ENCODE assay signal across 21 mouse cellular contexts in the genomic region with DNA sequence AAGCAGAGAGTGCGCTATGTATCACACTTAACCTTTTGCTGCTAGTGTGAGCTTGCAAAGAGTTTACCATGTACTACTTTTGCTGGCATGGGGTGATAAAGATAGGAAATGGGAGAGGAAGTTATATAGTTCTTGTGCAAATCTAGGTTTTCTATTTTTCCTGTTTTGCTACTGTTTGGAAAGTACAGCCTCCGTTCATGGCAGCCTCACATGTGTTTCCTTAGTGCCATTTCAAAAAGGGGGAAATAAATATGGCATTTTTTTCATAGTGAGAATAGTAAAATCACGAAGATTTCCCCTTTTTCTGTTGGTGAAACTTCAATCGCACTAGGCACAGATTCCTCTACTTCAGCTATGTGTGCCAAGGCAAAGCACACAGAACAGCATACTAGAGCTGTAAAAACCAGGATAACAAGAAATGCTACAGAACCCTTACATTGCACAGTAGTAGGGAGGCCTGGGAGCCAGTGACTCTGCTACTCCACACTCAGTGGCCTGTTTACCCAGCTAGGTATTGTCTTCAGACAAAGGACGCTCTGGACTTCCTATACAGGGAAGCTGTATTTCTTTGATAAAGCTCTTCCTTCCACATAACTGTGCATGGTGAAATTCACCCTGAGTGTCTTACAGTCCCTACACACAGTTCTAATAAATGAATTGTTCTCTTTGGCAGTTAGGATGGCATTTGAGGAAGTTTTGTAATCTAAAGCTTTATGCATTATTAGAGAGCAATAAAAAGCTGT.
DNase-seq lines count a peak whose midpoint lies in the region; ATAC-seq and TF ChIP-seq lines count a peak whose summit lies in the region.
"Had no signal": no experiment of that assay in that cellular context is flagged by ENCODE, and none has a peak within 500 bp of the region (broad histone marks: within the 10 kb centered on the region; RNA-seq: fewer than 3 reads in every experiment).

No protein-coding gene starts in this region.

- H3K9ac ChIP-seq in intestine, embryonic 16.5 days (ENCODE audit: low read depth, low read length), result no peak overlapping the region
- no peak overlapping the region for H3K9ac ChIP-seq in intestine, embryonic 15.5 days
- H3K9ac ChIP-seq in lung, postnatal 0 days (replicated peaks; ENCODE audit: low read depth), result no peak overlapping the region
- H3K9ac ChIP-seq: embryonic facial prominence, embryonic 12.5 days; forebrain, embryonic 15.5 days; midbrain, embryonic 15.5 days; neural tube, embryonic 15.5 days had no signal

- no peak for TF ChIP-seq EP300 in lung, postnatal 0 days (IDR thresholded peaks at IDR 0.05)

- peak; percentile 77 for DNase-seq in heart, adult 11 months
- DNase-seq in heart, postnatal 25 days (ENCODE audit: low spot score), result no peak
- DNase-seq in lung, postnatal 0 days (ENCODE audit: low spot score), result peak; percentile 26
- no peak for DNase-seq in lung, postnatal 25 days (ENCODE audit: low spot score)
- no peak for DNase-seq in urinary bladder, postnatal 14 days (ENCODE audit: low spot score)
- no peak for DNase-seq in cerebellum, postnatal 14 days
- DNase-seq: adrenal gland, postnatal 36 days; cerebellum, adult 8-10 months; gastrocnemius, postnatal 36 days; kidney, adult 11 months; kidney, postnatal 10 days; lung, adult 18-20 months; thymus, postnatal 36 days had no signal

- H3K36me3 ChIP-seq in intestine, embryonic 16.5 days (ENCODE audit: control insufficient read depth, insufficient read depth, low read length), result no peaks in the 10 kb centered on the region
- no peaks in the 10 kb centered on the region for H3K36me3 ChIP-seq in intestine, embryonic 15.5 days
- H3K36me3 ChIP-seq in lung, postnatal 0 days (ENCODE audit: insufficient read depth, low read length), result no peaks in the 10 kb centered on the region
- H3K36me3 ChIP-seq: embryonic facial prominence, embryonic 12.5 days; forebrain, embryonic 15.5 days; midbrain, embryonic 15.5 days; neural tube, embryonic 15.5 days had no signal

- no peak for TF ChIP-seq CTCF in lung, postnatal 0 days (IDR thresholded peaks at IDR 0.05)

- H3K4me1 ChIP-seq in intestine, embryonic 16.5 days (ENCODE audit: control insufficient read depth, insufficient read depth, low read length), result no peaks in the 10 kb centered on the region; the same call in 1 of the 2 replicates
- H3K4me1 ChIP-seq in intestine, embryonic 15.5 days (replicated peaks), result no peaks in the 10 kb centered on the region
- no peaks in the 10 kb centered on the region for H3K4me1 ChIP-seq in lung, postnatal 0 days (ENCODE audit: insufficient read depth, low read depth, low read length)
- H3K4me1 ChIP-seq: embryonic facial prominence, embryonic 12.5 days; midbrain, embryonic 15.5 days; neural tube, embryonic 15.5 days had no signal

- no peaks in the 10 kb centered on the region for H3K9me3 ChIP-seq in intestine, embryonic 16.5 days (ENCODE audit: control insufficient read depth, low read length)
- H3K9me3 ChIP-seq in intestine, embryonic 15.5 days, result no peaks in the 10 kb centered on the region
- H3K9me3 ChIP-seq in lung, postnatal 0 days (ENCODE audit: low read length), result no peaks in the 10 kb centered on the region
- H3K9me3 ChIP-seq: embryonic facial prominence, embryonic 12.5 days; forebrain, embryonic 15.5 days; midbrain, embryonic 15.5 days; neural tube, embryonic 15.5 days had no signal

- H3K4me2 ChIP-seq in intestine, embryonic 16.5 days (ENCODE audit: low read depth, low read length), result no peak overlapping the region
- no peak overlapping the region for H3K4me2 ChIP-seq in intestine, embryonic 15.5 days (replicated peaks)
- no peak overlapping the region for H3K4me2 ChIP-seq in lung, postnatal 0 days (replicated peaks; ENCODE audit: low read depth, low read length)
- H3K4me2 ChIP-seq: embryonic facial prominence, embryonic 12.5 days; forebrain, embryonic 15.5 days; midbrain, embryonic 15.5 days; neural tube, embryonic 15.5 days had no signal

- H3K27me3 ChIP-seq in intestine, embryonic 16.5 days (replicated peaks; ENCODE audit: control insufficient read depth, insufficient read depth, low read length), result no peaks in the 10 kb centered on the region
- no peaks in the 10 kb centered on the region for H3K27me3 ChIP-seq in intestine, embryonic 15.5 days (replicated peaks)
- H3K27me3 ChIP-seq in lung, postnatal 0 days (replicated peaks; ENCODE audit: insufficient read depth, low read length), result no peaks in the 10 kb centered on the region
- H3K27me3 ChIP-seq: embryonic facial prominence, embryonic 12.5 days; forebrain, embryonic 15.5 days; midbrain, embryonic 15.5 days; neural tube, embryonic 15.5 days had no signal

- H3K27ac ChIP-seq in intestine, embryonic 16.5 days (ENCODE audit: low read length), result no peak overlapping the region
- no peak overlapping the region for H3K27ac ChIP-seq in intestine, embryonic 15.5 days
- H3K27ac ChIP-seq in lung, postnatal 0 days (ENCODE audit: low read length), result no peak overlapping the region
- H3K27ac ChIP-seq: embryonic facial prominence, embryonic 12.5 days; forebrain, embryonic 15.5 days; midbrain, embryonic 15.5 days; neural tube, embryonic 15.5 days had no signal

- H3K4me3 ChIP-seq in intestine, embryonic 16.5 days (ENCODE audit: low read length), result no peak overlapping the region
- H3K4me3 ChIP-seq in intestine, embryonic 15.5 days (replicated peaks), result no peak overlapping the region
- no peak overlapping the region for H3K4me3 ChIP-seq in lung, postnatal 0 days (ENCODE audit: low read depth, low read length)
- H3K4me3 ChIP-seq: embryonic facial prominence, embryonic 12.5 days; erythroblast, embryonic 14.5 days; forebrain, embryonic 15.5 days; midbrain, embryonic 15.5 days; neural tube, embryonic 15.5 days had no signal

- intact Hi-C loops in heart, postnatal 25 days (cut with DNase I), result no loop called here

- 82% methylated on average over 5 of the region's 5 CpGs for WGBS in intestine, embryonic 16.5 days
- WGBS in intestine, embryonic 15.5 days, result 79% methylated on average over 5 of the region's 5 CpGs
- 65% methylated on average over 5 of the region's 5 CpGs for WGBS in lung, postnatal 0 days

- peak; percentile 21; the same call in 1 of the 2 replicates for ATAC-seq in intestine, embryonic 16.5 days
- ATAC-seq in intestine, embryonic 15.5 days, result no peak
- peak; percentile 62 for ATAC-seq in lung, postnatal 0 days
- ATAC-seq: forebrain, embryonic 15.5 days; hindbrain, embryonic 16.5 days; midbrain, embryonic 15.5 days had no signal

Comparison
In these comparisons a context has a peak if more than half of its experiments do, and no peak if none do; other contexts are left out.
1. DNase-seq: peak in heart, adult 11 months (single experiment) and lung, postnatal 0 days (single experiment); none in heart, postnatal 25 days (single experiment), lung, postnatal 25 days (single experiment), urinary bladder, postnatal 14 days (single experiment) and cerebellum, postnatal 14 days (0 of 2).